Mouse (Mus musculus) heart, adult 8-10 months (tissue): ENCODE measurements around the gene Bcorl1. TPM values are rescaled to one million over a fixed set of nuclear protein-coding genes. Genes with fewer than 3 reads are reported as not detected.
A peak's percentile ranks its signal among the peaks of the same experiment; 100 is the strongest.
"Not testable (repeated sequence)": the region's sequence is repeated elsewhere in the genome, so short reads cannot be mapped to it uniquely, and the experiment has no call there.

Experiments
- DNase-seq: peaks from one replicate; pipeline ENCODE4 v3.0.0; 2022; ENCODE audit warnings: low spot score
- total RNA-seq, 4 experiments: library from RNA; stranded (reverse); gene quantifications; 2 replicates each; pipeline ENCODE4 v1.2.4; 2022

Gene Bcorl1
- total RNA-seq, 4 experiments from 2014 or later: 4.9 to 6.1 (median 5.5) TPM

DNA sequence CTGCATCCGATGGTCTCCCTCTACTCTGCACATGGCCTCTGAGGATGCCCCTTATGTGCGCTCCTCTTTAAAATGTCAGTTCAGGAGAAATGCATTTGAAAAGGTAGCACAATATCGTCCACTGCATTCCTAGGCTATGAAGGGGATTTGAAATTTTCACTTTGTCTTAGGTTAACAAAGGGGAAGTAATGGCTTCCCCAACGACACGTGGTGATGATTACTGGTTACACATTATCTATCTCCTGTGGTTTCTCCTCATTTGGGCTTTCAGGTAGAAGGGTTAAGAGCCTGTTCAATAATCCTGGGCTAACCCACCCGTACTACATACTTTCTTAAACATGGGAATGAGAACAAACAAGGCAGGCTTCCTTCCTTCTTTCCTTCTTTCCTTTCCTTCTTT, 48.2 kb downstream of the Bcorl1 start:
- no peak for DNase-seq

DNA sequence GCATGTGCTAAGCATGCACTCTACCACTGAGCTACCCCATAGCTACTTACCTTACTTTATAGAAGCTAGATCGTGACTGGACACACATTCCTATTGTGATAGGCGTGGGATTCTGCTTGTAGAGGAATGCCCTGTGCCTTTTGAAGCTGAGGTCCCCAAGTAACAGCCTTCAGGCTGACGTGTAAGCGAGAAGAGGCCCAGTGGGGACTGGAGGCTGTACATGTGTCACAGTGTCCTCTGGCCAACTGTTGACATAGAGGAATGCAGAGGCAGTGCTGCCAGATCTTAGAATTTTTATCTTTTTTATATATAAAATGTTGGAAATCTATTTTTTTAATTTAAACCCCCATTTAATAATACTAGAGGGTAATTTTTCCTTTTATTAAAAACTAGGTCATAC, 58.8 kb downstream of the Bcorl1 start:
- DNase-seq: no peak

DNA sequence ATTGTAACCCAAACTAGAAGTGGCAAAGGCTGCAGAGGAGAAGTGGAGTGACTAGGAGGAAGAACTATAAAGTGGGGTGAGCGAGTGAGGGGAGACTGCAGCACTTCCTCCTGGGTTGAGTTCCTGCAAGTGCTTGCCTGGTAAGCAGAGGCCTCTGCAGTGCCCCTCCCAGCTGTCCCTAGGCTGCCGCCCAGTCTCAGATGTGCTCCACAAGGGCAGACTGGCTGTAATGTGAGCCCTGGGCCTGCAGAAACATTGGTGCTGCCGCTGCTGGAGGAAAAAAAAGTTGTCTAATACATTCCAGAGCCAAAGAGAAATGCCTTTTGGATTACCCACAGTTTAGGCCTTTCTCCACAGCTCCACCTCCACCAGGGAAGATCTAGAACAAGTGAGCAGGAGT, 64.0 kb downstream of the Bcorl1 start:
- DNase-seq: no peak

DNA sequence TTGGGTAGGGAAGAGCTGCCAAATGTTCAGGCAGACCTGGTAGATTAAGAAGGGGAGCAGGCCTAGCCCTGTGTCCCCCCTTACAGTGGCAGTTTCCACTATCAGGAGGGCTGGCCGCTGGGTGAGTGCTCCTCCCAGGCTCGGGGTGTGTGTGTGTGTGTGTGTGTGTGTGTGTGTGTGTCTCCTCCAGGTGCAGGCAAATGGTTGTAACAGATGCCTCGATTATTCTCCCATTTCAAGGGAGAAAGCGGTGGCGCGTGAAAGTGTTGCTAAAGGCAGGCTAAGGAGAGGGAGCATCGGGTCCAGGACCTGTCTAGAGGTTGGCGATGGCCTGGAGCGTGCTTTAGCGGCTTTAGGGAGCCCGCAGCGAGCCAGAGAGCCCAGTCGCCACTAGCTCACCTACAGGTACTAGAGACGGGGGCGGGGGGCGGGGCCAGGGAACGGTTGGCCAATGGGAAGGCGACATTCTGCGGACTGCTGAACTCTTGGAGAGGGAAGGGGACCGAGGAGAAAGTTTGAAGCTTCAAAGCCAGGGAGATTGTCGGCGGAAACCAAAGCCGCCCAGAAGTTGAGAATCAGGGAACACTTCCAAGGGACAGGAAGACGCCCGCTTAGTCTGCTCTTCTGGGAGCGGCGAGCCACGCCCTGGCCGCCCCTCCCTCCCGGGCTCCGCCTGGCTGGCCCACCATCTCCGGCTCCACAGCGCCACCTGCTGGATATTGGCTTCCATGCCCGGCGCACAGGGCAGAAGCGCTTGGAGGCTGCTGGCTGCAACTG, 68.6 kb downstream of the Bcorl1 start:
- peak; percentile 81 for DNase-seq

DNA sequence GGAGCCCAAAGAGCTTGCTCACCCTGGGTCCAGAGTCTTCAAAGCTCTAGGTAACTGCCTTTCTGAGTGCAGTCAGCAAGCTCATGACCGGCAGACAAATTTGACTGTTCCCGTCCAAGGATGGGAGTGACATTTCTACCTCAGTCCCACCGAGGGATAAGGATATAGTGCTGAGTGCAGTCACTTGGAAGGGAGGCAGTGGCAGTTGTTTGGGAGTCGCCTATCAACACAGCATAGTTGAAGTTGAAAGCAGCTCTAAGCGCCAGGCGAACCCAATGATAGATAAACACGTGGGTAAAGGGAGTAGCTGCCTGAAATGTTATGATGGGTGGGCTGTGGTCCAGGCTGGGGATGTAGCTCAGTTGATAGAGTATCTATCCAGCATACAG, 69.2 kb downstream of the Bcorl1 start:
- no peak for DNase-seq

DNA sequence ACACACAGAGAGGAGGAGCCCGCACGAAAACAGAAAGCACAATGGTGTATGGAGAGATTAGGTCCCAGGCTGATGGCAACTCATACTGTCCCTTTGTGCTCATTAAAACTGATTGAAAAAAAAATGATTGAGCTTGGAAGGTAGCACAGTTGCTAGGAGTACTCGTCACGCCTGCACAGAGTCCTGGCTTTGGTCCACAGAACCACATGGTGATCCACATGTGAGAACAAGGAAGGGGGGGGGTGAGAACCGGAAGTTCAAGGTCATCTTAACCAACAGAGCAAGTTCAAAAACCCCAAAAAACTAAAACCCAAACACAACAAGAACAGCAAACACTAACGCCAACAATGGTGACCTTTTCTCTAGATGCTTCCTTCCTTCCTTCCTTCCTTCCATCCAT, 71.5 kb downstream of the Bcorl1 start:
- DNase-seq: no peak

DNA sequence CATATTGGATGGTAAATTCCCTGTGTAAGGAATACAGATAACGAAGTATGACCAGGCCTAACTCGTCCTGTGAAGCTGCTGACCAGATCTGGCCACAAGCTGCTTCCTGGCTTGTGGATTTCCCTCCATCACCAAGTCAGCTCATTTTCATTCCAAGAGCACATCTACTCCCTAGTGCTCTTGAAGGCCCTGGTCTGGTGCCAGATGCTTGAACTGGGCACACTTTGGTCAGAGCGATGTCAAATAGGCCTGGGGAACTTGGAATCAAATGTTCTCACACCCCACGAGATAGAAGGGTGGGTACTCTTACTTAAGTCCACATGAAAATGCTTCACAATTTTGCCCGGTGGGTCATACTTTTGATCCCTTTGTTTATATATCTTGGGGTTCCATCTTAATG, 73.1 kb downstream of the Bcorl1 start:
- DNase-seq: no peak

DNA sequence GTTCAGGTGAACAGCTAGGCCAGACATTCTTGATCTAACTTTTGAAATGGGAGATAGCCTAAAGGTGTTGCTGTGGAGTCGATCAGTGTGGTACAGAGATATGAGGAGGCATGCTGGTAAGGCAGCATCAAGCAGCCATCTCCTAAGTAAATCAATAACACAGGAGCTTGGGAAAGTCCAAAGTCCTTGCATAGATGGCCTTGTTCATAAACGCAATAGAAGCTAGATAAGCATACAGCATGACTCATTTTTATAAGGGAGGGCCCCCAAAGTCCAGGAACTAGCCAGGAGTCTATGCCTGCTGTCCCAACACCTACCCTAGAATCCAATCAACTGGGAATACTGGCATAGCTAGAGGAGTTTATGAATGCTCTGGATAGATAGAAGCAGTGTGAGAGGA, 77.3 kb downstream of the Bcorl1 start:
- no peak for DNase-seq

DNA sequence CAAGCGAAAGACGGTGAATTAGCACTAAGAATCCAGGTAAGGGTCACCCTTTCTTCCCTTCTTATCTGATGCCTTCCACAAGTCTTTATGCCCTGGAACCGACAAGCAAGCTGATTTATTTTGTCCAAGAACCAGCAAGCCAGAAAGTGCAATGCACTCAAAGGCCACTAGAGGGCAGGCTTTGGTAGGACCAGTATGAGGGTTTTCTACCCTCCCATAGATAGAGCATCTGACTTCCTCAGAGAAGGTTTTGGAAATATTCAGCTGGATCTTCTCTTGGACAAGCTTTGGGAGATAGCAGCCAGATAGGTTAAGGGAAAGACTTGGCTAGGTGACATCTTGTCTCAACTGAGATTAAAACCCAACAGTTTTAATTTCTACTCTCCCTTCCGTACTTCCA, 81.8 kb downstream of the Bcorl1 start:
- DNase-seq: peak; percentile 78

DNA sequence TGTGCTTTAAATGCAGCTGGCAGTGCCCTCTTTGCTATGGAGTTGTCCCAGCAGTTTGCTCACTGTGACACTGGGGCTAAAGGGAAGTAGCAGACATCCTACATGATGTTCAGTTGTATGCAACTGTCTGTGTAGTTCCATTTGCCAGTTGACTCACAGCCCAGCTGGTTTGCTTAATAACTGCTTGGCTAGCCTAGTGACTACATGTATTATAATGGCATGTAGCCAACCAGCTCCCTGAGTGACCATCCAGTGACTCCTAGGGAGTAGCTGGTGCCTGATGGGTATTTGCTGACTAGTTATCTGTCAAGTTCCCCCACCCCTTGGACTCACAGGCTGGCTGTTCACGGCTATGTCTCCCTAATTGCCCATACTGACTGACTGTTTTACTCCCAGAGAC, 82.5 kb downstream of the Bcorl1 start:
- DNase-seq: no peak

DNA sequence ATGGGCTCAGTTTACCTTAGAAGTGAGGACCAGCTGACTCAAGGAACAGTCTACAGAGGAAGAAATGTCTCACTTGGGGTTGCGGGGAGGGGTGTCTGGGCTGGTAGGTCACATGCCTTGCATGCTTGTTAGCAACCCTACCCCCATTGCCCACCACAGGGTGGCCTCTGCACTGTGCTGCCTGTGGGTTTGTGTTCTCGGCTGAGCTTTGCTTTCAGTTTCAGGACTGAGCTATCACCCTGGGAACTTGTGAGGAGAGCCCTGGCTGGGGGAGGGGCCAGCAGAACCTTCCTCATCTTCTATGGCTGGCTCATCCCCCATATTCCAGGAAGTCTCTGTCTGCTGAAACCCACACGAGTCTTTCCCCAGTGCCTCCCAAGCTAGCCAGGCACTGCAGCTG, 83.4 kb downstream of the Bcorl1 start:
- no peak for DNase-seq

DNA sequence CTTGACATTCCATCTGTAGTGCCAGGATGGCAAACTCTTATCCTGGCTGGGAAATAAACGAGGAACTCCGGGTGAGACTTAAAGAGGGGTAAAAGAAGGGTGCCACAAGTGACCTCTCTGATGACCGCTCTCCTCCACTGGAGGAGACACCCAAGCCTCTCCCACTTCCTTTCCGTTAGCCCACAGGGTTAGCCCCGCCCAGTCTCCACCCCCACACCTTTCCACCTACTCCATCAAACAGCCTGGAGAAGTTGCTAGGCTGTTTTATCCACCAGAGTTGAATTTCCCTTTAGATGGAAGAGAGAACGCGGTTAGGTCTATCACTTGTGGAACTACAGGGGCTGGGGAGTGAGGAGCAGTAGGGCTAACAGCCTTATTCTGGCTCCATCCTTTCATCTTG, 84.1 kb downstream of the Bcorl1 start:
- DNase-seq: no peak

DNA sequence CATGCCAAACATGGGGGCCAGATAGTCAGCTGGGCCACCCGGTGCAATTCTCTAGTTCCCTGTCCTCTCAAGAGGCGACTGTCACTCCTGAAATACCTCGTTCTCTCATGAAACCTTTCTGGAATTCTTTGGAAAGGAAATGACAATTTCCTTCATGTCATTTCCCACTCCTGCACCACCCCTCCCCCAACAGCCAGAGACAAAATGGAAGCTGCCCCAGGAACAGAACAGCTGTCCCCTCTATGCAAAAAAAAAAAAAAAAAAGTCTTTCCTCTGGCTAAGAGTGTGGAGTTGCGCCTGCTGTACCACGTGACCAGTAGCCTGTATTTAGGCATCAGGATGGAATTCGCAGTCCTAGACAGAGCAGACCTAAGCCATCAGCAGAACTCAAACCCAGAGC, 87.1 kb downstream of the Bcorl1 start:
- no peak for DNase-seq

DNA sequence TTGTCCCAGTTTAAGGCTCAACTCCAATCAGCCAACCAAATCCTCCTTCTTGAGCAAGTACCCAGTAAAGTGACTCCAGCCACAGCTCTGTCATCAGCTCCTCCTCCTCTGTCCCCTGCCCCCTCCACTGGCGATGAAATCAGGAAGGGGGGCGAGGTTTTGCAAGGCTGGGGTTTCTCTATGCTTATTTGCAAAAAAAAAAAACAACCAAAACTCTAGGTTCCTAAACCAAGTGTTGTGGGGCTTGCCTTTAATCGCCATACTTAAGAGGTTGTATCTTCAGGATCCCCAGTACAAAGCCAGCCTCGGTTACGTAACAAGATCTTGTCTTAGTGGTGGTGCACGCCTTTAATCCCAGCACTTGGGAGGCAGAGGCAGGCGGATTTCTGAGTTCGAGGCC, 87.5 kb downstream of the Bcorl1 start:
- DNase-seq: no peak

DNA sequence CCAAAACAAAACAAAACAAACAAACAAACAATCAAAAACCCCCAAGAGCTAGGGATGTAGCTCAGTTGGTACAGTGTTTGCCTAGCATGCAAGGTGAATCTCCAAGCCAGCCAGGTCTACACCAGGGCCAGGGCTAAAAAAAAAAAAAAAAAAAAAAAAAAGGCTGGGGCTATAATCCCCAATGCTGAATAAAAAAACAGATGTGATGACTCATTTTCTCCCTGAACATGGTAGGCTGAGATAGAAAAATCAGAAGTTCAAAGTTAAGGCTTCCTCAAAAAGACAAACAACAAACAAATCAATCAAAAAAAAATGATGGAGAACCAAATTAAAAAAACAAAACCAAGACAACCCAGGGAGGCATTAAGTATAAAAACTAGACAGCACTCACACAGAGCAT, 87.9 kb downstream of the Bcorl1 start:
- no peak for DNase-seq

DNA sequence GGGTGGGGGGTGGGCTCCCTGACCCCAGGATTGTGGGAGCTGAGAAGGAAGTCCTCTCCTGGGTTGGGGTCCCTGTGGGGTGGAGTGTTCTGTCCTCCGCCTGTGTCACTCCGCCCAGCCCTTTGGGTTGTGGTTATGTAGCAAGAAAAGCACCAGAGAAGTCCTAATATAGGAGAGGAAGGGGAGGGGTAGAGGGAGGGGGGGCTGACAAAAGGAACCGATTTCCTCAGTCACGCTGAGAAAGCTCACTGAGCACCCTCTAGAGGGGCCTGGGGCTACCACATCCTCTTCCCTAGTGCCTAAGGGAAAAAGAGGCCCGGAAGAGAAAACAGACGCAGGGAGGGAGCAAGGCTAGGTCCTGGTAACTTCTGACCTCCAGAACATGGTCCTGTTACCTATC, 88.4 kb downstream of the Bcorl1 start:
- no peak for DNase-seq

DNA sequence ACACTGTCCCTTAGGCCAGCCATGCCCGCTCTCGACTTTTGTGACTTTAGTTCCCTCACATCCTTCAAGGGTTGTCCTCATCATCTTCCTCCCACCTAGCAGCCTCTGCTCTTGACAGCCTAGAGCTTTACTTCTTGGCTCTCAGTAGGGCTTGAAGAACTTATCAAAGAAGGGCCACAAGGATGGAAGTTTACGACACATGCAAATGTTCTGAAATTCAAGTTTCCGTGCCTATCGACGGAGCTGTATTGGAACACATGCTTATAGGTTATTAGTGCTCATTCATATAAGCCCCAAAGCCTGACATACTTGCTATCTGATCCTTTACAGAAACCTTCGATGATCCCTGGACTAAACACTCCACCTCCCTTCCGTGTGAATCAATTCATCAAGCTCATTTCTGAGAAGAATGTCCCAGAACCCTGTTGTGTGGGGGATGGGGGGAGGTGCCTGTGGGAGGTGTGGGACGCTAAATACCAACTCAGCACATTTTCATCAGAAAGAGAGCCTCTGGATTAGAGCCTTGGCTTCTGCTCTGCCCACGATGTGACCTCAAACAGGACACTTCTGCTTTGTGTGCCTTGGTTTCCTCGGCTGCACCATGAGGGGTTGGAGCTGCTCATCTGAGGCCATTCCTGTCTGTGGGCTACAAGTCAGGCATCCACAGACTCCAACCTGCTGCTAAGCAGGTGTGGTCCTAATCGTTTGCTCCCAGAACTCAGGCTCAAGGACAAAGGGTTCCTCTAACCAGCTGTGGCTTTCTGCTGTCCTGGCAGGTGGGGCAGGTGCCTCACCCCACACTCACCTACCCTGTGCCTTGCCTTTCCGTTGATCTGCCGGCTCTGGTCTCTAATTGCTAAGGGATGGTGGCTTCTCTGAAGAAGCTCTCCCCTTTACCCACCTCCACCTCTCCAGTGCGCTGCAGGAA, 91.7 kb downstream of the Bcorl1 start:
- DNase-seq: no peak

DNA sequence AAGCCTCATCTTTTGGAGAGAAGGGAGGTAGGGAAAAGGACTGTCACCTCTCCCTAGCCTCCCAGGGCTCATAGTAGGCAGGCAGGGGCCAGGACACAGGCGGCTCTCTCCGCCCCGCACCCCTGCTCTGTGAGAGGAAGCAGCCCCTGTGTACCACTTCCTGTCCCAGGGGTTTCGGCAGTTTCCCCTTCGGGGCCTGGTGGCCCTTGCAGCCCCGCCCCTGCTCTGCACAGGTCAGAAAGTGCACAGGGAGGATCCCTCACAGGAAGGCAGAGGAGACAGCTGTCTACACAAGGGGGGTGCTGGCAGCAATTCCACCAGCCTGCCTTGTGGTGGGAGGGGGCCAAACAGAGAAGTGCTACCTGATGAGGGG, 92.4 kb downstream of the Bcorl1 start:
- DNase-seq: no peak

DNA sequence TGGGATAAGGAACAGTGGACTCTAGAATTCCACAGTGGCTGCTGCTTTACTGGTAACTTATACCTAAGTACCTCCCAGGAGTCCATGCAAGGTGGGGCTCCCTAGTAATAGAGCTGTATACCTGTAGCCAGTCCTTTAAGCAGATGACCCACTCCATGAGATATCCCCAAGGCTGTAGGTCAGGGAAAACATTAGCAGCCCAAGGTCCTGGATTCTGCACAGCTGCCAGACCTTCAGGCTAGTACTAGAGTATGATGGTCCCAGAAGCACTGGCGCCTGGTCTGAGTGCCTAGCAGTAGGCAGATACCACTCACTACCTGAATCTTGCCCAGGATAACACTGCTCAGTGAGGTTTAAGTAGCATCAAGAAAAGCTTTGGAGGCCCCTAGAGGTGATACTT, 93.1 kb downstream of the Bcorl1 start:
- no peak for DNase-seq

DNA sequence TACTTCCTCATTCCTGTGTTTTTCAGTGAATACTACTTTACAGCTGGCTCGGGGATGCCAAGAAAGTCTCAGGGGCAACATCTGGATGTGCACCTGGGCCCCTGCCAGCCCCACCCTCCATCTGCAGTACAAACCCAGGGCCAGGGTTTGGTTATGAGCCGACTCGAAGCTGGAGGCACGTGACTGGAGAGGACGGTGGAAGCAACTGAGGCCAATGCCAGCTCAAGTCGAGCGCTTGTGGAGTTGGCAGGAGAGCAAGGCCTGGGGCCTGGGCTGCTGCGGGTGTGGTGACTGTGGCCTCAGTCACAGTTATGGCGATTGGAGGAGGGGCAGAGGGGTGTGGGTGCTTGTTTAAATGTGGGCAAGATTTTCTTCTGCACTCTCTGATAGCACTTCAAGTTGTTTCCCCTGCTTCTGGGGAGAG, 94.3 kb downstream of the Bcorl1 start:
- DNase-seq: no peak

DNA sequence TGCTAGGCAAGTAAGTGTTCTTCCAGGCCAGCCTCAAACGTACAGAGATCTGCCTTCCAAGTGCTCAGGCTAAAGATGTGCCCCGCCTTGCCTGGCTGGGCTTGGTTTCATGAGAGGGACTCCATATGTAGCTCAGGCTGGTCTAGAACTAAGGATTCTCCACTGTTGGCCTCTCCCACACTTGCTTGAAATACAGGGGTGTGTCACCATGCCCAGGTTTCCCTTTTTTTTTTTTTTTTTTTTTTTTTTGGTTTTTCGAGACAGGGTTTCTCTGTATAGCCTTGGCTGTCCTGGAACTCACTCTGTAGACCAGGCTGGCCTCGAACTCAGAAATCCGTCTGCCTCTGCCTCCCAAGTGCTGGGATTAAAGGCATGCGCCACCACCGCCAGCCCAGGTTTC, 94.9 kb downstream of the Bcorl1 start:
- DNase-seq: not testable (repeated sequence)

DNA sequence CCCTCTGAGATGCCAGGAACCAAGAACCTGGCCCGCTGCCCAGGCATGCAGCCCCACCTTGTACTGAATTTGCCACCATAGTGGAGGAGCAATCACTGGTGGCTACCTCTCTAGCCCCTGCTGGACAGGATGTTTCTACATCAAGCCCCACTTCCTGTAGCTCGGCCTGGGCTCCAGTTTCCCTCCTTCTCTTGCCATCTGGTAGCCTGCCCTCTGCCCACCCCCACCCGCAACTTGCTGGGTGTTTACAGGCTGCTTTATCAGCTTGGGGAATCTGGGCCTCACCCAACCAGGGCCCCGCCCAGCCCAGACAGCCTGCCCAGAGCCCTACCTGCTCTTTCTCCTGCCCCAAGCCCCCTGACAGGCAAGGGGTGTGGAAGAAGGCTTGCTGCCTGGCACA, 97.9 kb downstream of the Bcorl1 start:
- no peak for DNase-seq

DNA sequence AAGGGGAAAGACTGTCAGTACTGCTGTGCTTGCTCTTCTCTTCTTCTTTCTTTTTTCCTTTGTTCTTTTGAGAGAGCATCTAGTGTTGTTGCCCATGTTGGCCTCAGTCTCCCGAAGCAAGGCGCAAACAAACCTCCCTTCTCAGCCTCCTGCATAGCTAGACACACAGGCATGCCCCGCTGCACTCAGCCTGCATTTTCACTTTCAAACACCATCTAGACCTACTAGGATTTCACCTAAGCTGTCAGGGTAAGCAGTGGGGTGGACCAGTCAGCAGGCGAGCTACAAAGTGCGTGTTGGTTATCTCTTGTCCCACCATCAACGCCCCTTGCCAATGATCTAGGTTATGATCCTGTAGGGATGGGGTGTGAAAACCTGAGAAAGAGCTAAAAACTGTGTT, 100.4 kb downstream of the Bcorl1 start:
- DNase-seq: no peak
